Mouse (Mus musculus): ENCODE data around the gene Gm6040. TPM values are rescaled to one million over a fixed set of nuclear protein-coding genes. Genes with fewer than 3 reads are reported as not detected.

Gene Gm6040
- polyA plus RNA-seq, 1 experiment from 2014 or later: not detected

Other genes with a start within 250 kb of the Gm6040 start
- not detected in 2 replicates for gene Defb33, start 29.4 kb downstream of the Gm6040 start, polyA plus RNA-seq (2015; fragmentation: Nextera tagmentation; extraction: Ambion mirVana)
- not detected in 2 replicates for gene Gm15056, start 19.4 kb downstream of the Gm6040 start, polyA plus RNA-seq (2015; fragmentation: Nextera tagmentation; extraction: Ambion mirVana)
- not detected in 2 replicates for gene AY761185, start 22.6 kb upstream of the Gm6040 start, polyA plus RNA-seq (2015; fragmentation: Nextera tagmentation; extraction: Ambion mirVana)
- gene Defa21, start 103.5 kb upstream of the Gm6040 start, polyA plus RNA-seq (2015; fragmentation: Nextera tagmentation; extraction: Ambion mirVana): not detected in 2 replicates
- gene Defa23, start 133.0 kb upstream of the Gm6040 start, polyA plus RNA-seq (2015; fragmentation: Nextera tagmentation; extraction: Ambion mirVana): not detected in 2 replicates
- not detected in 2 replicates for gene Defa35, start 143.0 kb upstream of the Gm6040 start, polyA plus RNA-seq (2015; fragmentation: Nextera tagmentation; extraction: Ambion mirVana)
- not detected in 2 replicates for gene Defa25, start 162.4 kb upstream of the Gm6040 start, polyA plus RNA-seq (2015; fragmentation: Nextera tagmentation; extraction: Ambion mirVana)
- gene Gm14851, start 174.0 kb upstream of the Gm6040 start, polyA plus RNA-seq (2015; fragmentation: Nextera tagmentation; extraction: Ambion mirVana): not detected in 2 replicates
- not detected in 2 replicates for gene Defa30, start 212.6 kb upstream of the Gm6040 start, polyA plus RNA-seq (2015; fragmentation: Nextera tagmentation; extraction: Ambion mirVana)
- gene Defa22, start 240.2 kb upstream of the Gm6040 start, polyA plus RNA-seq (2015; fragmentation: Nextera tagmentation; extraction: Ambion mirVana): not detected in 2 replicates